Mouse (Mus musculus): Measurements from ENCODE around the gene Fam204a. TPM values are rescaled to one million over a fixed set of nuclear protein-coding genes. Genes with fewer than 3 reads are reported as not detected.

The Fam204a gene
- polyA plus RNA-seq, 1 experiment from 2014 or later = 44.9 TPM

DNA sequence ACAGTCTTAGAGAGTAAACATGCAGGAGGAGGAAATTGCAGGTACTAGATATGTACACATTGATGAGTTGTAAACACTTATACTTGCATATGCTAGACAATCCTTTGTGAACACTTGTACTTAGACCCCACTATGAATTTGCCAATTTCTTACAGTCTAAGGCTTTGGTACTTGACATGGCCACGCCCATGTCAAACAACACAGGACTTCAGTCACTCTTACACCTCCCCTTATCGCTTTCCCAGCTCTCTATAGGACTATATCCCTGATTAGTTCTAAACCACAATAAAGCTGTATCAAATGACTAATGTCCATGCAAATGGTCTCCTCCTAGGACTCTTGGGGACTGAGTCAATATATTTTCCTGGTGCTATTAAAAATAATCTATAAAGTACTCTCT, 5.0 kb upstream of the Fam204a start:
- Histone ChIP-seq H3K4me1 (ENCODE audit: control insufficient read depth, insufficient read depth, low read length) (no peaks in the 10 kb centered on the region), H3K27me3 (replicated peaks; ENCODE audit: control insufficient read depth, insufficient read depth, low read length) (no peaks in the 10 kb centered on the region), H3K9ac (ENCODE audit: low read depth, low read length) (no peak overlapping the region), H3K27ac (replicated peaks; ENCODE audit: low read depth, low read length) (no peak overlapping the region), H3K4me3 (ENCODE audit: low read depth, low read length) (no peak overlapping the region), H3K36me3 (ENCODE audit: control insufficient read depth, insufficient read depth, low read length) (no peaks in the 10 kb centered on the region), H3K4me2 (ENCODE audit: low read depth, low read length) (no peak overlapping the region), H3K9me3 (ENCODE audit: control insufficient read depth, low read length) (no peaks in the 10 kb centered on the region)
- no peak for ATAC-seq (ENCODE audit: low read depth)
- no peak for DNase-seq (ENCODE audit: low spot score)
- WGBS = 76% methylated on average over 2 of the region's 2 CpGs

DNA sequence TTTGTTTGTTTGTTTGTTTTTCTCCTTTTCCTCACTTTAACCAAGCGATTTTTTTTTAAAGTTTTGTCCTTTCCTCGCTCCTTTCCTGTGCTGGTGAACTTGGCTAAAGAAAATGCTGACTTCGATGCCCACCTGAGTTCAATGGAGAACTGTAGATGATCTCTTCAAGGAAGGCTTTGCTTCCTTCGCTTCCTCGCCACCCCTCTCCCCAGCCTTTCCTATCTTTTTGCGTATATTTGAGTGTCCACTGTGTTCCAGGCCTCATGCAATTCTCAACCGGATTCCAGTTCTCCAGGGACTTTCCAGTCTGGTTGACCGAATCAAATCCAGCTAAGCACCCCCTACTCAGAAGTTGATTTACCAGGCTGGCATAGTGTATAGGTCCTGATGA, 339 bp upstream of the Fam204a start:
- peak overlapping the region; percentile 95 for H3K4me3 ChIP-seq (ENCODE audit: low read depth, low read length)
- ATAC-seq (ENCODE audit: low read depth) (no peak), DNase-seq (ENCODE audit: low spot score) (no peak)
- H3K4me1 ChIP-seq (ENCODE audit: control insufficient read depth, insufficient read depth, low read length) = peaks cover 8% of the 10 kb centered on the region
- H3K27ac ChIP-seq (replicated peaks; ENCODE audit: low read depth, low read length) = 0 out of 2 replicates have a peak overlapping the region, but pooled peaks have one; percentile 40
- H3K4me2 ChIP-seq (ENCODE audit: low read depth, low read length) = peak overlapping the region; percentile 58
- H3K27me3 ChIP-seq (replicated peaks; ENCODE audit: control insufficient read depth, insufficient read depth, low read length) = no peaks in the 10 kb centered on the region
- no peaks in the 10 kb centered on the region for H3K9me3 ChIP-seq (ENCODE audit: control insufficient read depth, low read length)
- peaks cover 6% of the 10 kb centered on the region; the same call in 1 of the 2 replicates for H3K36me3 ChIP-seq (ENCODE audit: control insufficient read depth, insufficient read depth, low read length)
- 50% methylated on average over 8 of the region's 8 CpGs for WGBS
- no peak overlapping the region for H3K9ac ChIP-seq (ENCODE audit: low read depth, low read length)

DNA sequence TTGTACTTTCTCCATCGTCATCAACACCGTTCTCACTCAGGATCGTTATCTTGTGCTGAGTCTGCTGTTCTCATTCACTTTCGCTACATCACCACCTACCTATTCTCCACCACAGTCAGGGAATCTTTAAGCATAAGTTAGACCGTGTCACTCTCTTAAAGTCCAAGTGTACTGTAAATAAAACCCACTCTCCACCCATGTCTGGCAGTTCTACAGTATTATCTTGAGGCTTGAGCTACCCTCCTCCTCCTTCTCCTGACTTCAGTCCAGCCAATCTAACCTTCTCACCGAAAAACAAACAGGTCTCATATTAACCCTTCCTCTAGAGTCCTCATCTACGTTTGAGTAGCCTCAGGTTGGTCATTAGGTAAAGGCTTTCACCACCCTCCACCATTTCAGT, 7.1 kb downstream of the Fam204a start:
- Histone ChIP-seq H3K9me3 (ENCODE audit: control insufficient read depth, low read length) (no peaks in the 10 kb centered on the region), H3K4me3 (ENCODE audit: low read depth, low read length) (no peak overlapping the region), H3K9ac (ENCODE audit: low read depth, low read length) (no peak overlapping the region), H3K27ac (replicated peaks; ENCODE audit: low read depth, low read length) (no peak overlapping the region), H3K27me3 (replicated peaks; ENCODE audit: control insufficient read depth, insufficient read depth, low read length) (no peaks in the 10 kb centered on the region), H3K4me2 (ENCODE audit: low read depth, low read length) (no peak overlapping the region), H3K36me3 (ENCODE audit: control insufficient read depth, insufficient read depth, low read length) (peaks cover 14% of the 10 kb centered on the region; the same call in 1 of the 2 replicates), H3K4me1 (ENCODE audit: control insufficient read depth, insufficient read depth, low read length) (peaks cover 8% of the 10 kb centered on the region; the same call in 1 of the 2 replicates)
- no peak for ATAC-seq (ENCODE audit: low read depth)
- no peak for DNase-seq (ENCODE audit: low spot score)
- WGBS = 88% methylated on average over 7 of the region's 7 CpGs

DNA sequence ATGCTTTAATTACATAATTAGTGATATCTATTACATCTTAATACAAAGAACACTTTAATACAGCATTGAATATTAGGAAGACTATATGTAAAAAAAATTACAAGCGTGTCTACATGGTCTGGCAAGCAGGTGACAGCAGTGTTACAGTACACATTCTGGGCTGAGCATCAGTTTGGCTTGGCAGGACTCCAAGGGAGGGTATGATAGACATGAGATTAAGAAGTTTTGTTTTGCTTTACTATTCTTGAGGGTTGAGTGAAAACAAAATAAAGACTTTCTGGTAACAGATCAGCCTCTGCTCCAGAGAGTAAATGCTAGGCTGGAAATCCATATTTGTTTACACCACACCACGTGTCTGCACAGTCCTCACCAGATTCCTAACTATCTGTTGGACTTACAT, 8.5 kb downstream of the Fam204a start:
- Histone ChIP-seq H3K4me2 (ENCODE audit: low read depth, low read length) (no peak overlapping the region), H3K4me3 (ENCODE audit: low read depth, low read length) (no peak overlapping the region), H3K4me1 (ENCODE audit: control insufficient read depth, insufficient read depth, low read length) (peaks cover 8% of the 10 kb centered on the region; the same call in 1 of the 2 replicates), H3K27ac (replicated peaks; ENCODE audit: low read depth, low read length) (no peak overlapping the region), H3K36me3 (ENCODE audit: control insufficient read depth, insufficient read depth, low read length) (peaks cover 19% of the 10 kb centered on the region; the same call in 1 of the 2 replicates), H3K9me3 (ENCODE audit: control insufficient read depth, low read length) (no peaks in the 10 kb centered on the region), H3K27me3 (replicated peaks; ENCODE audit: control insufficient read depth, insufficient read depth, low read length) (no peaks in the 10 kb centered on the region), H3K9ac (ENCODE audit: low read depth, low read length) (no peak overlapping the region)
- ATAC-seq (ENCODE audit: low read depth) (no peak), DNase-seq (ENCODE audit: low spot score) (peak; percentile 51)
- 54% methylated on average over 2 of the region's 2 CpGs for WGBS

DNA sequence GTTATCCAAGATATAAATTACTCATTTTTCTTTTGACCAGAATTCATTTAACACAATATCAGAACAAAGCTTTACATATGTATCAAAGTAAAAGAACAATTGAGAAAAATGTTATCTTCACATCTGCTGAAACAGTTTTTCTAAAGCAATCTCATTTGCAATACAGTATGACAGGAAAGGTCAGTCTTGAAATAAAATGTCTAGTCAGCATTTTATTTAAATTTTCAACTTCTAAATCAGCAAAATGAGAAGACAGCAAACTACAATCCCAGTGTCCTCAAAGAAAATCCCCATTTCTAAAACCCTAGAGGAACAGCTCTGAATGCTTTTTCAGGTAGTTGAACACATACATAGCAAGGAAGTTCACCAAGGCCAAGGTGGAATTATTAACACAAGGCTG, 18.3 kb downstream of the Fam204a start:
- Histone ChIP-seq H3K27me3 (replicated peaks; ENCODE audit: control insufficient read depth, insufficient read depth, low read length) (no peaks in the 10 kb centered on the region), H3K9ac (ENCODE audit: low read depth, low read length) (no peak overlapping the region), H3K9me3 (ENCODE audit: control insufficient read depth, low read length) (no peaks in the 10 kb centered on the region), H3K36me3 (ENCODE audit: control insufficient read depth, insufficient read depth, low read length) (peaks cover 28% of the 10 kb centered on the region), H3K27ac (replicated peaks; ENCODE audit: low read depth, low read length) (no peak overlapping the region), H3K4me2 (ENCODE audit: low read depth, low read length) (no peak overlapping the region), H3K4me3 (ENCODE audit: low read depth, low read length) (no peak overlapping the region), H3K4me1 (ENCODE audit: control insufficient read depth, insufficient read depth, low read length) (no peaks in the 10 kb centered on the region)
- ATAC-seq (ENCODE audit: low read depth) = no peak
- DNase-seq (ENCODE audit: low spot score) = no peak

DNA sequence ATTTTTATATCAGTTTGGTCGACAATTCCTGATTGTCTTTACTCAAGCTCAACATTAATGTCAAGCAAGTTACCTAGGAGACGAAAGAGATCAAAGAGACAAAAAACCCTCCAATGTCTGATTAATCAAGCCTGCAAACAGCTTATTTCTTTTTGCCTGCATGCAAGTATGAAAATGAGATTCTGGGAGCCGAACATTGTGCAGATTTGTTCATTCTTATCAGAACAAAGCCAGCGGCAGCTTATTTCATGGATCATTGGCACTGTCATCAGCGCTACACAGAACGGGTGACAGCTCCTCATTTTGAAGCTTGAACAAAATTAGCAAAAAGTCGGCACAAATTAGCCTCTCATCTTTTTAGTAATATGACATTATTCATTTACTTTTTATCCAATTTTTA, 22.3 kb downstream of the Fam204a start:
- no peak overlapping the region for H3K27ac ChIP-seq (replicated peaks; ENCODE audit: low read depth, low read length)
- no peaks in the 10 kb centered on the region for H3K9me3 ChIP-seq (ENCODE audit: control insufficient read depth, low read length)
- H3K4me3 ChIP-seq (ENCODE audit: low read depth, low read length) = no peak overlapping the region
- peaks cover 11% of the 10 kb centered on the region for H3K36me3 ChIP-seq (ENCODE audit: control insufficient read depth, insufficient read depth, low read length)
- H3K4me2 ChIP-seq (ENCODE audit: low read depth, low read length) = no peak overlapping the region
- no peaks in the 10 kb centered on the region for H3K27me3 ChIP-seq (replicated peaks; ENCODE audit: control insufficient read depth, insufficient read depth, low read length)
- ATAC-seq (ENCODE audit: low read depth) = no peak
- no peak overlapping the region for H3K9ac ChIP-seq (ENCODE audit: low read depth, low read length)
- 66% methylated on average over 7 of the region's 7 CpGs for WGBS
- no peak for DNase-seq (ENCODE audit: low spot score)
- H3K4me1 ChIP-seq (ENCODE audit: control insufficient read depth, insufficient read depth, low read length) = no peaks in the 10 kb centered on the region

DNA sequence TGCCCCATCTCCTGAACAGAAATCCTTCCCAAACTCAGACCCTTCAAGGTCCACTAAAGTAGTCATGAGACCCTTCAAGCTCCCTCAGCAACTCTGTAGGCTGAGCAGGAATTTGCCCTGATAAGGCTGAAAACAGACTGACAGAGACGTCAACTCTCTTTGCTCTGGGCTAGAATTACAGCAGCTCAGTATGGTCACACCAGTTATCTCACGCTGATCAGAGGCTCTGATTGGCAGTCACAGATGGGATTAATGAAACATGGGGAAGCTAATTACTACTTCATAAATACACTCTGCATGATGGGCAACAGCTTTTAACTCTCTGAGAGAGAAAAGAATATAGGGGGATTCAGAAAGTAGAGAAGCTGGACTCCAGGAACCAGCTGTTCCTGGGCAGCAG, 26.2 kb downstream of the Fam204a start:
- no peak overlapping the region for H3K4me2 ChIP-seq (ENCODE audit: low read depth, low read length)
- no peaks in the 10 kb centered on the region for H3K4me1 ChIP-seq (ENCODE audit: control insufficient read depth, insufficient read depth, low read length)
- 24% methylated on average over 2 of the region's 2 CpGs for WGBS
- H3K9me3 ChIP-seq (ENCODE audit: control insufficient read depth, low read length) = no peaks in the 10 kb centered on the region
- peaks cover 22% of the 10 kb centered on the region for H3K36me3 ChIP-seq (ENCODE audit: control insufficient read depth, insufficient read depth, low read length)
- H3K4me3 ChIP-seq (ENCODE audit: low read depth, low read length) = no peak overlapping the region
- DNase-seq (ENCODE audit: low spot score) (peak; percentile 16), ATAC-seq (ENCODE audit: low read depth) (peak; percentile 12; the same call in 1 of the 2 replicates)
- no peak overlapping the region for H3K27ac ChIP-seq (replicated peaks; ENCODE audit: low read depth, low read length)
- H3K9ac ChIP-seq (ENCODE audit: low read depth, low read length) = no peak overlapping the region
- H3K27me3 ChIP-seq (replicated peaks; ENCODE audit: control insufficient read depth, insufficient read depth, low read length) = no peaks in the 10 kb centered on the region

DNA sequence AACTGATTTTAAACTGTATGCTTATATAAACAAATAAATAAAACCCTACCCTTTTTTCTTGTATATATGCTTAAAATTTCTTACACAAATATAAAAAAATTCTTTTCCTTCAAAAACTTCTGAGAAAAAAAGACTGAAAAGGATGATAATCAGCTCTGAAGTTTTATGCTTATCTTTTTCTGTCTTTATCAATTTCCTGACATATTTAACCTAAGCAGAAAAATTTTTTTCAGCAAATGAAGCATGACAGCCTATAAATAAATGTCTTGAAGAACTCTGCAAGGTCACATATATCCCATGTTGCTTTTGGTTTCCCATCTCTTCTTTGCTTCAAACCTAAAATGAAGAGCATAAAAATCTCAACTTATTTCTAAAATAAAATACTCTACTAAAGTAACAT, 27.3 kb downstream of the Fam204a start:
- no peak overlapping the region for H3K27ac ChIP-seq (replicated peaks; ENCODE audit: low read depth, low read length)
- no peaks in the 10 kb centered on the region for H3K9me3 ChIP-seq (ENCODE audit: control insufficient read depth, low read length)
- DNase-seq (ENCODE audit: low spot score) (no peak), ATAC-seq (ENCODE audit: low read depth) (no peak)
- no peak overlapping the region for H3K9ac ChIP-seq (ENCODE audit: low read depth, low read length)
- no peak overlapping the region for H3K4me3 ChIP-seq (ENCODE audit: low read depth, low read length)
- H3K4me1 ChIP-seq (ENCODE audit: control insufficient read depth, insufficient read depth, low read length) = no peaks in the 10 kb centered on the region
- peaks cover 31% of the 10 kb centered on the region for H3K36me3 ChIP-seq (ENCODE audit: control insufficient read depth, insufficient read depth, low read length)
- no peak overlapping the region for H3K4me2 ChIP-seq (ENCODE audit: low read depth, low read length)
- no peaks in the 10 kb centered on the region for H3K27me3 ChIP-seq (replicated peaks; ENCODE audit: control insufficient read depth, insufficient read depth, low read length)

DNA sequence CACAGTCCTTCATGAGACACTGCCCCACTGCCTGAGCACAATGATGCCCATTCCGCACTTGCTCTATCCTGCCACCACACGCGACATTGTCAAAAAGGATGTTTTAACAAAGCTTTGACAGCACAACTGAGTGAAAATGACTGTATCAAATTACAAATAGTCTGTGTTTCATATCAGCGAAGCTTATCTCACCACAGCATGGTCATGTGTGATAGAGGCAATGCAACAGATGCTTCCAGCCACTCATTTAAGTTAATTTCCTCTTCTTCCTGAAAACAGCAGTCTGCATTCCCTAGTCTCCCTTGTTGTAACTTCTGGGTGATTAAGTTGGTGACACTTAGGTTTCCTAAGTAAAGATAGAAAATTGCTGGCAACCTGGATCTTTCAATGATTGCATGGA, 33.7 kb downstream of the Fam204a start:
- no peak overlapping the region for H3K4me2 ChIP-seq (ENCODE audit: low read depth, low read length)
- no peaks in the 10 kb centered on the region for H3K9me3 ChIP-seq (ENCODE audit: control insufficient read depth, low read length)
- H3K9ac ChIP-seq (ENCODE audit: low read depth, low read length) = no peak overlapping the region
- H3K4me1 ChIP-seq (ENCODE audit: control insufficient read depth, insufficient read depth, low read length) = no peaks in the 10 kb centered on the region
- H3K36me3 ChIP-seq (ENCODE audit: control insufficient read depth, insufficient read depth, low read length) = peaks cover 15% of the 10 kb centered on the region
- DNase-seq (ENCODE audit: low spot score) (no peak), ATAC-seq (ENCODE audit: low read depth) (no peak)
- H3K4me3 ChIP-seq (ENCODE audit: low read depth, low read length) = no peak overlapping the region
- WGBS = 92% methylated on average over 4 of the region's 4 CpGs
- H3K27ac ChIP-seq (replicated peaks; ENCODE audit: low read depth, low read length) = no peak overlapping the region
- H3K27me3 ChIP-seq (replicated peaks; ENCODE audit: control insufficient read depth, insufficient read depth, low read length) = no peaks in the 10 kb centered on the region
